Mouse (Mus musculus) kidney, embryonic 16.5 days (tissue): ENCODE data around the gene Nap1l4. TPM values are rescaled to one million over a fixed set of nuclear protein-coding genes. Genes with fewer than 3 reads are reported as not detected.
A peak's percentile ranks its signal among the peaks of the same experiment; 100 is the strongest.

Experiments
- ATAC-seq: fragments of 200-750 bp; cut with Nextera tagmentation; 2 replicates; pipeline ENCODE4 v1.8.0; 2017; ENCODE audit warnings: moderate TSS enrichment; ENCODE audit not compliant: low FRiP score, low TSS enrichment
- H3K27ac ChIP-seq: fragments of 300-500 bp; sonication (generic); 2 replicates; pipeline ENCODE4 v1.5.1; 2014; ENCODE audit warnings: low read length
- H3K27me3 ChIP-seq: fragments of 300-500 bp; sonication (generic); 2 replicates; pipeline ENCODE4 v1.6.1; 2014; ENCODE audit warnings: low read length, control low read depth, mixed read lengths; ENCODE audit not compliant: insufficient read depth
- H3K36me3 ChIP-seq: fragments of 300-500 bp; sonication (generic); 2 replicates; pipeline ENCODE4 v1.6.1; 2014; ENCODE audit warnings: low read length, control low read depth, mixed read lengths; ENCODE audit not compliant: insufficient read depth
- H3K4me1 ChIP-seq: fragments of 300-500 bp; sonication (generic); 2 replicates; pipeline ENCODE4 v1.6.1; 2014; ENCODE audit warnings: low read length, control low read depth, mixed read lengths; ENCODE audit not compliant: insufficient read depth
- H3K4me2 ChIP-seq: fragments of 300-500 bp; sonication (generic); replicated peaks from 2 replicates; pipeline ENCODE4 v1.6.1; 2014; ENCODE audit warnings: low read depth, low read length
- H3K4me3 ChIP-seq: fragments of 300-500 bp; sonication (generic); 2 replicates; pipeline ENCODE4 v1.5.1; 2014; ENCODE audit warnings: mild to moderate bottlenecking, low read length
- H3K9ac ChIP-seq: fragments of 300-500 bp; sonication (generic); replicated peaks from 2 replicates; pipeline ENCODE4 v1.6.1; 2014; ENCODE audit warnings: low read length
- H3K9me3 ChIP-seq: fragments of 300-500 bp; sonication (generic); 2 replicates; pipeline ENCODE4 v1.6.1; 2016; ENCODE audit warnings: low read length, control low read depth
- WGBS: fragments of 180-500 bp; shearing (Covaris S2); extraction: QIAGEN DNeasy Blood & Tissue Kit; methylation state at CpG from one replicate; pipeline ENCODE4 v1.1.7; 2014; 5-methylcytosine and 5-hydroxymethylcytosine counted together
- polyA plus RNA-seq: library from polyadenylated mRNA; unstranded; fragments of >200 nt; fragmentation: Nextera tagmentation; extraction: Ambion mirVana; gene quantifications from 2 replicates; pipeline ENCODE4 v1.2.1, GENCODE M21; 2015

The Nap1l4 gene
- polyA plus RNA-seq, 1 experiment from 2014 or later: 291 TPM

- Histone ChIP-seq H3K9ac (no peak overlapping the region), H3K4me3 (no peak overlapping the region), H3K27ac (no peak overlapping the region), H3K36me3 (no peaks in the 10 kb centered on the region), H3K4me2 (no peak overlapping the region), H3K9me3 (no peaks in the 10 kb centered on the region), H3K4me1 (no peaks in the 10 kb centered on the region), H3K27me3 (peaks cover 5% of the 10 kb centered on the region; the same call in 1 of the 2 replicates)
- WGBS: 79% methylated on average over 6 of the region's 6 CpGs
- ATAC-seq: no peak
These were observed 59.2 kb downstream of the Nap1l4 start for GRCm38 (mm10) chr7:143489735-143490134.

DNA sequence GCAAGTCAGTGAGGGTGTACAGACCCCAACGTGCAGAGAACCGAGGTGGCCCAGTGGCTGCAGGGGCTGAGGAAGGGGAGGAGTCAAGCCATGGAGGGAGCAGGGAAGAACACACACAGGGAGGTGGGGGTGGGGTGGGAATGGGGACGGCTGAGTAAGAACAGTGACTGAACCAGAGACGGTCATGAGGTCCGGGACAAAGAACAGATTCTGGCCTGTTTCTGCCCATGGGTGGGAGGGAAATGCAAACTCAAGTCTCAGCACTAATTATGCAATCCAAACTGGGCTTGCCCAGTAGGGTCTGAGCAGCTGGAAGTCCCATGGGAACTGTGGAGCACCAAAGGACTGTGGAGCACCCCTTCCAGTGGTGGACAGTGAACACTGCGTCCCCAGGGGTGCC lies 66.4 kb downstream of the Nap1l4 start:
- Histone ChIP-seq H3K36me3 (no peaks in the 10 kb centered on the region), H3K4me2 (no peak overlapping the region), H3K4me1 (peaks cover 5% of the 10 kb centered on the region; the same call in 1 of the 2 replicates), H3K9me3 (no peaks in the 10 kb centered on the region), H3K4me3 (no peak overlapping the region), H3K27ac (no peak overlapping the region), H3K27me3 (no peaks in the 10 kb centered on the region), H3K9ac (no peak overlapping the region)
- 15% methylated on average over 6 of the region's 6 CpGs for WGBS
- 0 out of 2 replicates have a peak, but pooled peaks have one; percentile 56 for ATAC-seq

GRCm38 (mm10) chr7:143481806-143482387 lies 67.0 kb downstream of the Nap1l4 start:
- H3K4me3 ChIP-seq: no peak overlapping the region
- no peaks in the 10 kb centered on the region for H3K36me3 ChIP-seq
- H3K9ac ChIP-seq: no peak overlapping the region
- no peak overlapping the region for H3K27ac ChIP-seq
- no peaks in the 10 kb centered on the region for H3K9me3 ChIP-seq
- no peaks in the 10 kb centered on the region for H3K27me3 ChIP-seq
- peaks cover 5% of the 10 kb centered on the region; the same call in 1 of the 2 replicates for H3K4me1 ChIP-seq
- 47% methylated on average over 5 of the region's 5 CpGs for WGBS
- no peak overlapping the region for H3K4me2 ChIP-seq
- no peak for ATAC-seq

DNA sequence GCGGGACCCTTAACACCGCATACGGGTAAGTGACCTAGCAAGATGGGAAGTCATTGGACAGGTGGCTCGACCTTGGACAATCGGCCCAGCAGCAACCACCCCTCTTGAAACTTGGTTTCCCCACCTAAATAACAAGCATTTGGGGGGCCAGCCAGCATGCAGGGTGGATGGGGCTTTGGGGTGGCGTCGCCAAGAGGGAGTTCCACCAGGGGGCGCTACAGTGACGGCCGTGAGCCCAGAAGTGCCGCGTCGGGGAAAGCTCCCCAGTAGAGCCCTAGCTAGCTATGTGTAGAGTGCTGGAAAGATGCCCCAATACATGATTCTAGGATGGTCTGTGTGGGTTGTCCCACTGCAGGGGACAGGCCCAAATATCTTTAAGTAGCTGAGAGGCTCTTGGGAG lies 68.4 kb downstream of the Nap1l4 start:
- 32% methylated on average over 13 of the region's 13 CpGs for WGBS
- ATAC-seq: no peak
- no peaks in the 10 kb centered on the region for H3K9me3 ChIP-seq

DNA sequence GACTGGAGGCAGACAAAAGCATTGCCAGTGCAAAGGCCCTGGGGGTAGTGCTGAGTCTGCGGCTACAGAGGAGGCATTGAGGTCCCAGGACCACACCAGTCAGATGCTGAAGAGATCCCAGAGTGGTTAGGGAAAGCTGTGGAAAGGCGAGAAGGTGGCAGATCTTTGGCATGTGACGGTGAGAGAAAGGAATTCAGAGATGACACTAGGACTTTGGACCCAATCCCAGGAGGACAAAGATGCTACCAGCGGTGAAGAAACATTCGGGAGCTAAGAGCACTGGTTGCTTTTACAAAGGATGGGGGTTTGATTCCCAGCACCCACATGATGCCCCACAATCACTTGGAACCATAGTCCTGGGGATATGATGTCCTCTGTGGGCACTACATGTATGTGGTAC lies 71.1 kb downstream of the Nap1l4 start:
- no peaks in the 10 kb centered on the region for H3K36me3 ChIP-seq
- no peak overlapping the region for H3K4me2 ChIP-seq
- H3K4me1 ChIP-seq: peaks cover 11% of the 10 kb centered on the region
- H3K27ac ChIP-seq: no peak overlapping the region
- no peak for ATAC-seq
- H3K9me3 ChIP-seq: no peaks in the 10 kb centered on the region
- H3K4me3 ChIP-seq: no peak overlapping the region
- H3K9ac ChIP-seq: no peak overlapping the region
- H3K27me3 ChIP-seq: no peaks in the 10 kb centered on the region
- WGBS: 86% methylated on average over 5 of the region's 5 CpGs

More for the DNA sequence above, 68.4 kb downstream of the Nap1l4 start:
- Histone ChIP-seq H3K27me3 (no peaks in the 10 kb centered on the region), H3K9ac (no peak overlapping the region), H3K27ac (no peak overlapping the region), H3K4me1 (peaks cover 5% of the 10 kb centered on the region; the same call in 1 of the 2 replicates), H3K4me2 (no peak overlapping the region), H3K4me3 (no peak overlapping the region), H3K36me3 (no peaks in the 10 kb centered on the region)

DNA sequence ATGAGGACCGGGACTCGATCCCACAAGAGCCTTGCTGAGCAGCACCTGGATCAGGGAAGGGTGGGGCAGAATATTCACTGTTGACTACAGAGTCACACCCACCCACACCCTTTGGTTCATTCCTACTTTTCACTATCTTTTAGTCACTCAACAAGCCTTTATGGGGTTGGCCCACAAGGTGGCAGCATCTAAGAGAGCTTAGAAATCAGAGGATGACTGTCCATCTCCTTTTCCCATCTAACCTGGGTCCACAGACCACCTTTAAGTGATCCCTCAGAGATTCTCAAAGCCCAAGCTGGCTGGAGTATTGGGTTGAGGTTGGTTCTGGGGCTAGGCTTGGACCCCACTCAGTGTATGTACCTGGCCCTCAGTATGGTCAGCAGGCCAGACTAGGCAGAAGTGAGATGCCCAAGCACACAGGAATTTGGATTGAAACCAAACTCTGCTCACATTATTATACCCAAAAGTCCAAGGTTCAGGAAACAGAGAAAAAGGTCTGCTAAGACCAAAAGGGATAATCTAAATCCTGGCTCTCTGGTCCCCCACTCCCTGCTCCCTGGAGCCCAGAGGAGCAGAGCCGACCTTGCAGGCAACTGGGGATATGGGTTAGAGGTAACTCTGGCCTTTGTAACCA lies 72.1 kb downstream of the Nap1l4 start:
- no peak for ATAC-seq
- H3K9ac ChIP-seq: no peak overlapping the region

GRCm38 (mm10) chr7:143475876-143476275 lies 73.0 kb downstream of the Nap1l4 start:
- H3K9me3 ChIP-seq: no peaks in the 10 kb centered on the region
- ATAC-seq: peak; percentile 64
- 68% methylated on average over 11 of the region's 11 CpGs for WGBS

More for the DNA sequence above, 72.1 kb downstream of the Nap1l4 start:
- no peaks in the 10 kb centered on the region for H3K27me3 ChIP-seq
- no peak overlapping the region for H3K4me3 ChIP-seq
- H3K4me2 ChIP-seq: no peak overlapping the region
- H3K9me3 ChIP-seq: no peaks in the 10 kb centered on the region
- peaks cover 6% of the 10 kb centered on the region; the same call in 1 of the 2 replicates for H3K4me1 ChIP-seq
- no peaks in the 10 kb centered on the region for H3K36me3 ChIP-seq
- H3K27ac ChIP-seq: no peak overlapping the region
- 90% methylated on average over 3 of the region's 3 CpGs for WGBS

DNA sequence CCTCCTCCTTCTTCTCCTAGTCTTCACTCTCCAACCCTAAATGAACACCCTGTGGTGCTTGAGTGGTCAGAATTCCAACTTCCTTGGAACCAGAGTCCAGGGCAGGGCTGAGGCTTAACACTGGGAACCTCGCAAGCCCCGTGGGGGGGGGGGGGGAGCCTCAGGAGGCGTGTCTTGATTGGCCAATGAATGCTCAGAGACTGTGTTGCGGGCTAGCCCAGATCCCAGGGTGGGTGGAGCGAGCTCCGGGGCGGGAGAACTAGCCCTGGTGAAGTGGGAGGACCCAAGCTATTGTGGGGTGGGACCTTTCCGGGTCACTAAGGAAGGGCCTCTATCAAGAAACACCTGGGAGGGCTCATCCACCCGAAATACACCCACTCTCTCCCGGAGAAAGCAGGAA lies 74.1 kb downstream of the Nap1l4 start:
- H3K4me3 ChIP-seq: no peak overlapping the region
- peaks cover 6% of the 10 kb centered on the region; the same call in 1 of the 2 replicates for H3K4me1 ChIP-seq
- no peaks in the 10 kb centered on the region for H3K27me3 ChIP-seq
- H3K36me3 ChIP-seq: no peaks in the 10 kb centered on the region
- H3K27ac ChIP-seq: no peak overlapping the region
- no peaks in the 10 kb centered on the region for H3K9me3 ChIP-seq
- H3K9ac ChIP-seq: no peak overlapping the region
- H3K4me2 ChIP-seq: 0 out of 2 replicates have a peak overlapping the region, but pooled peaks have one; percentile 12
- 26% methylated on average over 10 of the region's 10 CpGs for WGBS
- no peak; the same call in 1 of the 2 replicates for ATAC-seq

More at GRCm38 (mm10) chr7:143475876-143476275, 73.0 kb downstream of the Nap1l4 start:
- Histone ChIP-seq H3K27ac (no peak overlapping the region), H3K36me3 (no peaks in the 10 kb centered on the region), H3K27me3 (no peaks in the 10 kb centered on the region), H3K4me3 (no peak overlapping the region), H3K4me2 (no peak overlapping the region), H3K9ac (no peak overlapping the region), H3K4me1 (peaks cover 6% of the 10 kb centered on the region; the same call in 1 of the 2 replicates)

GRCm38 (mm10) chr7:143473347-143474101 lies 75.4 kb downstream of the Nap1l4 start, which contains the start of gene Slc22a18:
Gene Slc22a18 (plus strand): TSS chr7:143473736.
- H3K27ac ChIP-seq: no peak within 1 kb of the TSS; the same call in 1 of the 2 replicates
- H3K4me1 ChIP-seq: peaks cover 6% of the 10 kb centered on the region; the same call in 1 of the 2 replicates
- H3K9me3 ChIP-seq: no peaks in the 10 kb centered on the region
- peak within 1 kb of the TSS; percentile 24 for H3K4me3 ChIP-seq
- no peaks in the 10 kb centered on the region for H3K36me3 ChIP-seq
- peak within 1 kb of the TSS; percentile 34 for H3K4me2 ChIP-seq
- no peak for ATAC-seq
- 37% methylated on average over 4 of the region's 4 CpGs for WGBS
- H3K27me3 ChIP-seq: no peaks in the 10 kb centered on the region
- H3K9ac ChIP-seq: peak within 1 kb of the TSS; percentile 29; the same call in 1 of the 2 replicates
